Mouse (Mus musculus) CH12.LX (cell line): Measurements from ENCODE around the gene Miga2.

ENCODE experiments used
- CHD1 ChIP-seq: IDR thresholded peaks from 2 replicates; pipeline ENCODE4 v1.6.1; 2012; ENCODE audit warnings: low read depth, low read length, improper control_type of control experiment, inconsistent platforms
- CTCF ChIP-seq, 2 experiments: IDR thresholded peaks in 1 of 2; conservative IDR thresholded peaks in 1 of 2; 2 replicates each; pipeline ENCODE4 v1.5.1; 2011 to 2012; ENCODE audit warnings: low read depth in 2 of 2, low read length in 2 of 2, improper control_type of control experiment in 1 of 2, inconsistent platforms in 1 of 2, mild to moderate bottlenecking in 1 of 2, moderate library complexity in 1 of 2
- ELF1 ChIP-seq: IDR thresholded peaks from 2 replicates; pipeline ENCODE4 v1.6.1; 2014; ENCODE audit warnings: low read depth, mild to moderate bottlenecking, inconsistent platforms, low read length, improper control_type of control experiment
- IRF4 ChIP-seq: IDR thresholded peaks from 2 replicates; pipeline ENCODE4 v1.6.1; 2014; ENCODE audit warnings: low read depth, mild to moderate bottlenecking, inconsistent platforms, low read length, improper control_type of control experiment
- TBP ChIP-seq: conservative IDR thresholded peaks from 2 replicates; pipeline ENCODE4 v1.6.1; 2011; ENCODE audit warnings: low read depth, low read length, improper control_type of control experiment

- TF ChIP-seq IRF4 = no peak
- TF ChIP-seq CTCF (conservative IDR thresholded peaks at IDR 0.05 in 1 of 2, IDR thresholded peaks at IDR 0.05 in 1 of 2; ENCODE audit: low read depth in 2 of 2, low read length in 2 of 2) = no peak
- TF ChIP-seq TBP = no peak
- no peak for TF ChIP-seq ELF1
- TF ChIP-seq CHD1 = no peak
Measured at GRCm38 (mm10) chr2:30337179-30337578, 26.9 kb upstream of the Miga2 start.
